Mouse (Mus musculus): Measurements from ENCODE around the gene Rhox2f.
"Not testable (repeated sequence)": the region's sequence is repeated elsewhere in the genome, so short reads cannot be mapped to it uniquely, and the experiment has no call there.

Rhox2f gene

GRCm38 (mm10) chrX:37571105-37571504 is at the start of gene Rhox2f:
Gene Rhox2f, plus strand, starts transcription at chrX:37571405.
- not testable (repeated sequence) for DNase-seq

DNA sequence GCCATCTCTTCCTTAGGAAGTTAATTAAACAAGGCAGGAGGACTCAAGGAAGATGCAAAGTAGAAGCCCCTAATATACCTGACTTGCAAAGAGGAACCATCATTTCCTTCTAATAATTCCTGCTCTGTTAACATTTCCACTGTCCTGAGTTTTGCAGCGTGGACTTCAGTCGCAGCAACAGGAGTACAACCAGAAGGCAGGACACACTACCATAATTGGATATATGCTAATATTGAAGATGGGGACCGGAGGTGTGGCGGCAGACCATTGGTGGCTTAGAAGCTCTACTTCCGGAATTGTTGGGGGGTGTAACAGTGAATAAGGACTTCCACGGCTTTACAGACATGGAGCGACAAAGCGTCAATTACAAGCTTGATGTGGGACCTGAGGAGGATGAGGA is 41.1 kb upstream of the Rhox2f start, which contains the start of gene Rhox2e:
Gene Rhox2e (plus strand): TSS at position 301 of the 400 bp plus-strand sequence.
- DNase-seq, result not testable (repeated sequence)

GRCm38 (mm10) chrX:37541719-37542118 is 29.5 kb upstream of the Rhox2f start, which contains the start of gene Rhox3e:
Gene Rhox3e, plus strand, starts transcription at chrX:37542019.
- not testable (repeated sequence) for DNase-seq

- not testable (repeated sequence) for DNase-seq
Observed at GRCm38 (mm10) chrX:37557112-37557511, 14.1 kb upstream of the Rhox2f start, which contains the start of gene Rhox4e. Gene Rhox4e, plus strand, starts transcription at chrX:37557412.

DNA sequence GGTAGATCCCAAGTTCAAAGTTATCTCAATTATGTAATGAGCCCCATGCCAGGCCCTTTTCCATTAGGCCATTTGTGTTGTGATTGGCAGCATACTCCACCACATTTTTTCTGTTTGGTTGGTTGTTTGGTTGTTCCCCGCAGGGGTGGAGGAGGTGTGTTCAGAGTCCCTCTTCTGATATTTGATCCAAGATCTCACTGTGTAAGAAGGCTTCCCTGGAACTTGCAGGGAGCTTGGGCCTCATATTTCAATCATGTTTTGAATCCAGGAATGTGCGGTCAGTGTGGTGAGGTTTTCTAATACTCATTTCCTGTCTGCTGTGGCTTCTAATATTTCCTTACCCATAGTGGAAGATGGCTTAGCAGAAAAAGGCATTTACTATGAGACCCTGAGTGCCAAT is 1.4 kb downstream of the Rhox2f start:
- DNase-seq, result not testable (repeated sequence)

- not testable (repeated sequence) for DNase-seq
Observed at GRCm38 (mm10) chrX:37580692-37581091, 9.5 kb downstream of the Rhox2f start, which contains the start of gene Rhox3f. Gene Rhox3f, plus strand, starts transcription at chrX:37580992.

GRCm38 (mm10) chrX:37607604-37608003 is 36.4 kb downstream of the Rhox2f start, which contains the start of gene Rhox4f:
Gene Rhox4f, minus strand, starts transcription at chrX:37607704.
- DNase-seq, result not testable (repeated sequence)
